ENCODE assay signal across 10 mouse cellular contexts in the genomic region with DNA sequence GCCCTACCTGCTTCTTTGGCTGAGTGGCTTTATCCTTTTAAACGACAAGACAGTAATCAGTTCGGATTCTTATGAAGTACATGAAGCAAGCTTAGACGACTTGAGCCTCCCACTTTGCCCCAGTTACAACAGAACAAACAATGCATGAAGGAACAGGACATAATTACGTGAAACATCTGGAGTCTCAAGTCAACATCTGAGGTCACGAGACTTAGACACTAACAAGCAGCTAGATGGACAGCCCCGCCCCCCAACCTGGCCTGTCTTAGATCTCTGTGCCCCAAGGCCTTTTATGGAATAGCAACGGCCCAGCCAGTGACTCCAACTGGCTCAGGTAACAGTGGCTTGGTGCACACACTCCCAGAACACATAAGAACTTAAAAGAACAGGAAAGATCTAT. TPM values are rescaled to one million over a fixed set of nuclear protein-coding genes. Genes with fewer than 3 reads are reported as not detected.
DNase-seq lines count a peak whose midpoint lies in the region; ATAC-seq lines count a peak whose summit lies in the region.
"Had no signal": no experiment of that assay in that cellular context is flagged by ENCODE, and none has a peak within 500 bp of the region (broad histone marks: within the 10 kb centered on the region; RNA-seq: fewer than 3 reads in every experiment).

No protein-coding gene starts in this region.

- peaks cover 20% of the 10 kb centered on the region for H3K4me1 ChIP-seq in kidney, embryonic 14.5 days (ENCODE audit: control insufficient read depth, insufficient read depth, low read length)
- peaks cover 25% of the 10 kb centered on the region for H3K4me1 ChIP-seq in embryonic facial prominence, embryonic 13.5 days
- peaks cover 12% of the 10 kb centered on the region for H3K4me1 ChIP-seq in limb, embryonic 11.5 days (ENCODE audit: control insufficient read depth, insufficient read depth, low read length)
- H3K4me1 ChIP-seq: midbrain, embryonic 13.5 days had no signal

- no peak overlapping the region for H3K4me2 ChIP-seq in kidney, embryonic 14.5 days (replicated peaks; ENCODE audit: low read depth, low read length)
- no peak overlapping the region for H3K4me2 ChIP-seq in embryonic facial prominence, embryonic 13.5 days
- H3K4me2 ChIP-seq in limb, embryonic 11.5 days (ENCODE audit: low read depth, severe bottlenecking), result no peak overlapping the region
- H3K4me2 ChIP-seq: liver, embryonic 13.5 days; midbrain, embryonic 13.5 days had no signal

- no peak for DNase-seq in kidney, postnatal 14 days
- DNase-seq in adipocyte (ENCODE audit: low spot score), result peak; percentile 67
- peak; percentile 75 for DNase-seq in limb, embryonic 11.5 days (ENCODE audit: low spot score)
- DNase-seq in layer of hippocampus, adult 11-12 months (ENCODE audit: low spot score), result no peak
- no peak for DNase-seq in frontal cortex, postnatal 14 days (ENCODE audit: low spot score in 2 of 2)
- DNase-seq: liver, embryonic 13.5 days had no signal

- H3K9ac ChIP-seq in kidney, embryonic 14.5 days (ENCODE audit: low read depth, low read length), result no peak overlapping the region
- H3K9ac ChIP-seq in embryonic facial prominence, embryonic 13.5 days, result no peak overlapping the region
- H3K9ac ChIP-seq in limb, embryonic 11.5 days (ENCODE audit: low read length), result no peak overlapping the region
- H3K9ac ChIP-seq: liver, embryonic 13.5 days; midbrain, embryonic 13.5 days had no signal

- peak; percentile 48; the same call in 1 of the 2 replicates for ATAC-seq in kidney, embryonic 14.5 days (ENCODE audit: low FRiP score, low TSS enrichment)
- ATAC-seq in embryonic facial prominence, embryonic 13.5 days (ENCODE audit: insufficient number of reproducible peaks, insufficient read depth, low FRiP score, low TSS enrichment, low read depth), result no peak
- ATAC-seq in limb, embryonic 11.5 days (ENCODE audit: insufficient number of reproducible peaks, low FRiP score, low TSS enrichment, low read depth), result peak; percentile 52; the same call in 1 of the 2 replicates

- 18% methylated on average over 7 of the region's 7 CpGs for WGBS in kidney, embryonic 14.5 days
- WGBS in embryonic facial prominence, embryonic 13.5 days, result 24% methylated on average over 7 of the region's 7 CpGs
- 25% methylated on average over 7 of the region's 7 CpGs for WGBS in limb, embryonic 11.5 days

- H3K27me3 ChIP-seq in kidney, embryonic 14.5 days (ENCODE audit: control insufficient read depth, insufficient read depth, low read length), result no peaks in the 10 kb centered on the region
- no peaks in the 10 kb centered on the region for H3K27me3 ChIP-seq in embryonic facial prominence, embryonic 13.5 days
- H3K27me3 ChIP-seq in limb, embryonic 11.5 days (ENCODE audit: control insufficient read depth, insufficient read depth, low read length), result no peaks in the 10 kb centered on the region
- H3K27me3 ChIP-seq: liver, embryonic 13.5 days; midbrain, embryonic 13.5 days had no signal

- H3K27ac ChIP-seq in kidney, embryonic 14.5 days (ENCODE audit: low read depth, low read length), result peak overlapping the region; percentile 9; the same call in 1 of the 2 replicates
- peak overlapping the region; percentile 68 for H3K27ac ChIP-seq in embryonic facial prominence, embryonic 13.5 days
- peak overlapping the region; percentile 70 for H3K27ac ChIP-seq in limb, embryonic 11.5 days (replicated peaks; ENCODE audit: low read depth, low read length)
- H3K27ac ChIP-seq: liver, embryonic 13.5 days; midbrain, embryonic 13.5 days had no signal

- H3K36me3 ChIP-seq in kidney, embryonic 14.5 days (ENCODE audit: control insufficient read depth, insufficient read depth, low read length), result no peaks in the 10 kb centered on the region
- H3K36me3 ChIP-seq in embryonic facial prominence, embryonic 13.5 days, result no peaks in the 10 kb centered on the region
- no peaks in the 10 kb centered on the region for H3K36me3 ChIP-seq in limb, embryonic 11.5 days (ENCODE audit: control insufficient read depth, insufficient read depth, low read length)
- H3K36me3 ChIP-seq: liver, embryonic 13.5 days; midbrain, embryonic 13.5 days had no signal

- no peaks in the 10 kb centered on the region for H3K9me3 ChIP-seq in kidney, embryonic 14.5 days (ENCODE audit: control insufficient read depth, low read length)
- no peaks in the 10 kb centered on the region for H3K9me3 ChIP-seq in embryonic facial prominence, embryonic 13.5 days
- no peaks in the 10 kb centered on the region for H3K9me3 ChIP-seq in limb, embryonic 11.5 days (ENCODE audit: control insufficient read depth, low read length)
- H3K9me3 ChIP-seq: liver, embryonic 13.5 days; midbrain, embryonic 13.5 days had no signal

- H3K4me3 ChIP-seq in kidney, embryonic 14.5 days (ENCODE audit: low read length), result no peak overlapping the region
- no peak overlapping the region for H3K4me3 ChIP-seq in embryonic facial prominence, embryonic 13.5 days
- no peak overlapping the region for H3K4me3 ChIP-seq in limb, embryonic 11.5 days (ENCODE audit: low read depth, low read length)
- H3K4me3 ChIP-seq: erythroblast, embryonic 14.5 days; liver, embryonic 13.5 days; midbrain, embryonic 13.5 days had no signal

RNA-seq across cellular contexts. Expression of a gene that starts 44.0 kb away (rescaled TPM):
- 21.8 and 29.4 TPM in 2 replicates for polyA plus RNA-seq in kidney, embryonic 14.5 days (2014; fragmentation: Nextera tagmentation; extraction: Ambion mirVana)
- 30.1 and 31.5 TPM in 2 replicates for polyA plus RNA-seq in embryonic facial prominence, embryonic 13.5 days (2015; fragmentation: Nextera tagmentation; extraction: Ambion mirVana)
- 35.9 and 37.4 TPM in 2 replicates for polyA plus RNA-seq in limb, embryonic 11.5 days (2014; fragmentation: Nextera tagmentation; extraction: Ambion mirVana)

Comparison
In these comparisons a context has a peak if more than half of its experiments do, and no peak if none do; other contexts are left out.
1. H3K27ac ChIP-seq: peak in every context shown above with its lines; median percentile 70 in limb, embryonic 11.5 days; 68 in embryonic facial prominence, embryonic 13.5 days; 9 in kidney, embryonic 14.5 days.
2. DNase-seq: peak in adipocyte (single experiment) and limb, embryonic 11.5 days (single experiment); none in kidney, postnatal 14 days (single experiment), layer of hippocampus, adult 11-12 months (single experiment) and frontal cortex, postnatal 14 days (0 of 2).